28 mouse cellular contexts compared by ENCODE assay signal in genomic region chr7:132106891-132107290, GRCm38 (mm10). TPM values are rescaled to one million over a fixed set of nuclear protein-coding genes. Genes with fewer than 3 reads are reported as not detected.
DNase-seq lines count a peak whose midpoint lies in the region; ATAC-seq and TF ChIP-seq lines count a peak whose summit lies in the region.
"Had no signal": no experiment of that assay in that cellular context is flagged by ENCODE, and none has a peak within 500 bp of the region (broad histone marks: within the 10 kb centered on the region; RNA-seq: fewer than 3 reads in every experiment).

No protein-coding gene starts in this region.

- H3K27ac ChIP-seq in layer of hippocampus, adult 2 months, result no peak overlapping the region
- H3K27ac ChIP-seq in hindbrain, embryonic 16.5 days (ENCODE audit: low read depth, low read length), result no peak overlapping the region
- no peak overlapping the region for H3K27ac ChIP-seq in midbrain, embryonic 16.5 days (ENCODE audit: low read length)
- H3K27ac ChIP-seq: forebrain, embryonic 13.5 days; gastrocnemius, adult 2 months; heart, embryonic 13.5 days; hindbrain, embryonic 10.5 days; hindbrain, embryonic 15.5 days; kidney, embryonic 15.5 days; limb, embryonic 13.5 days; lung, embryonic 15.5 days; midbrain, embryonic 10.5 days; midbrain, embryonic 15.5 days had no signal

- peak; percentile 51 for DNase-seq in layer of hippocampus, adult 9-11 months
- DNase-seq in layer of hippocampus, adult 2 months (ENCODE audit: low spot score in 2 of 2), result no peak
- peak; percentile 63 for DNase-seq in brain, adult 2 months (ENCODE audit: low read depth, low spot score)
- DNase-seq in frontal cortex, postnatal 14 days (ENCODE audit: low spot score in 2 of 2), result peak; percentile 22 to 26
- DNase-seq in right cerebral cortex, postnatal 14 days, result peak; percentile 37
- DNase-seq: adrenal gland, postnatal 25 days; B cell, adult 2 months; cerebellum, adult 2 months; cerebellum, postnatal 25 days; gastrocnemius, adult 2 months; heart, postnatal 10 days; kidney, adult 18-20 months; kidney, postnatal 25 days; thymus, postnatal 25 days had no signal

- no peak for ATAC-seq in hindbrain, embryonic 16.5 days
- no peak for ATAC-seq in midbrain, embryonic 16.5 days
- ATAC-seq: forebrain, embryonic 13.5 days; midbrain, embryonic 15.5 days had no signal

- no peak for TF ChIP-seq CTCF in layer of hippocampus, adult 2 months (conservative IDR thresholded peaks at IDR 0.05)

- no peaks in the 10 kb centered on the region for H3K9me3 ChIP-seq in hindbrain, embryonic 16.5 days (ENCODE audit: control insufficient read depth, low read length)
- H3K9me3 ChIP-seq in midbrain, embryonic 16.5 days (replicated peaks; ENCODE audit: control insufficient read depth, low read length, poor library complexity, severe bottlenecking), result no peaks in the 10 kb centered on the region
- H3K9me3 ChIP-seq: forebrain, embryonic 13.5 days; heart, embryonic 13.5 days; hindbrain, embryonic 10.5 days; hindbrain, embryonic 15.5 days; kidney, embryonic 15.5 days; limb, embryonic 13.5 days; lung, embryonic 15.5 days; midbrain, embryonic 10.5 days; midbrain, embryonic 15.5 days had no signal

- H3K9ac ChIP-seq in hindbrain, embryonic 16.5 days (ENCODE audit: low read depth, low read length), result no peak overlapping the region
- H3K9ac ChIP-seq in midbrain, embryonic 16.5 days (ENCODE audit: low read depth, low read length), result no peak overlapping the region
- H3K9ac ChIP-seq: forebrain, embryonic 13.5 days; heart, embryonic 13.5 days; hindbrain, embryonic 15.5 days; kidney, embryonic 15.5 days; limb, embryonic 13.5 days; lung, embryonic 15.5 days; midbrain, embryonic 15.5 days had no signal

- 87% methylated on average over 4 of the region's 4 CpGs for WGBS in hindbrain, embryonic 16.5 days
- 89% methylated on average over 4 of the region's 4 CpGs for WGBS in midbrain, embryonic 16.5 days

- H3K4me3 ChIP-seq in layer of hippocampus, adult 2 months, result no peak overlapping the region
- no peak overlapping the region for H3K4me3 ChIP-seq in hindbrain, embryonic 16.5 days (ENCODE audit: low read length)
- no peak overlapping the region for H3K4me3 ChIP-seq in midbrain, embryonic 16.5 days (ENCODE audit: low read depth, low read length)
- H3K4me3 ChIP-seq: forebrain, embryonic 13.5 days; gastrocnemius, adult 2 months; heart, embryonic 13.5 days; hindbrain, embryonic 10.5 days; hindbrain, embryonic 15.5 days; kidney, embryonic 15.5 days; limb, embryonic 13.5 days; lung, embryonic 15.5 days; midbrain, embryonic 10.5 days; midbrain, embryonic 15.5 days had no signal

- H3K4me2 ChIP-seq in hindbrain, embryonic 16.5 days (ENCODE audit: low read length), result no peak overlapping the region
- H3K4me2 ChIP-seq in midbrain, embryonic 16.5 days (ENCODE audit: low read length), result no peak overlapping the region
- H3K4me2 ChIP-seq: forebrain, embryonic 13.5 days; heart, embryonic 13.5 days; hindbrain, embryonic 15.5 days; kidney, embryonic 15.5 days; limb, embryonic 13.5 days; liver, embryonic 11.5 days; lung, embryonic 15.5 days; midbrain, embryonic 15.5 days had no signal

- no peaks in the 10 kb centered on the region for H3K4me1 ChIP-seq in hindbrain, embryonic 16.5 days (ENCODE audit: control insufficient read depth, insufficient read depth, low read depth, low read length)
- no peaks in the 10 kb centered on the region for H3K4me1 ChIP-seq in midbrain, embryonic 16.5 days (ENCODE audit: control insufficient read depth, insufficient read depth, low read length)
- H3K4me1 ChIP-seq: heart, embryonic 13.5 days; hindbrain, embryonic 10.5 days; hindbrain, embryonic 15.5 days; kidney, embryonic 15.5 days; limb, embryonic 13.5 days; lung, embryonic 15.5 days had no signal

- H3K27me3 ChIP-seq in hindbrain, embryonic 16.5 days (replicated peaks; ENCODE audit: control insufficient read depth, insufficient read depth, low read length), result no peaks in the 10 kb centered on the region
- H3K27me3 ChIP-seq in midbrain, embryonic 16.5 days (ENCODE audit: control insufficient read depth, insufficient read depth, low read depth, low read length), result no peaks in the 10 kb centered on the region
- H3K27me3 ChIP-seq: forebrain, embryonic 13.5 days; hindbrain, embryonic 15.5 days; kidney, embryonic 15.5 days; limb, embryonic 13.5 days; lung, embryonic 15.5 days; midbrain, embryonic 15.5 days had no signal

- H3K36me3 ChIP-seq in hindbrain, embryonic 16.5 days (ENCODE audit: control insufficient read depth, insufficient read depth, low read length), result no peaks in the 10 kb centered on the region
- no peaks in the 10 kb centered on the region for H3K36me3 ChIP-seq in midbrain, embryonic 16.5 days (ENCODE audit: control insufficient read depth, insufficient read depth, low read length)
- H3K36me3 ChIP-seq: heart, embryonic 13.5 days; hindbrain, embryonic 10.5 days; hindbrain, embryonic 15.5 days; kidney, embryonic 15.5 days; limb, embryonic 13.5 days; lung, embryonic 15.5 days; midbrain, embryonic 10.5 days; midbrain, embryonic 15.5 days had no signal

RNA-seq across cellular contexts. Expression of gene Cpxm2, which starts 47.6 kb away (rescaled TPM):
- 1 to 10 TPM; 1.1 to 2.5 TPM for total RNA-seq in layer of hippocampus, adult 2 months (2021)
- polyA plus RNA-seq in hindbrain, embryonic 16.5 days (2015; fragmentation: Nextera tagmentation; extraction: Ambion mirVana), result 1.7 and 2.2 TPM in 2 replicates
- polyA plus RNA-seq in midbrain, embryonic 16.5 days (2015; fragmentation: Nextera tagmentation; extraction: Ambion mirVana), result 1.3 and 1.6 TPM in 2 replicates
- total RNA-seq: megakaryocyte progenitor cell, adult 5-6 weeks; neutrophil, adult 5-6 weeks had no signal

Comparison
In these comparisons a context has a peak if more than half of its experiments do, and no peak if none do; other contexts are left out.
1. DNase-seq: peak in layer of hippocampus, adult 9-11 months (single experiment), brain, adult 2 months (single experiment), frontal cortex, postnatal 14 days (2 of 2) and right cerebral cortex, postnatal 14 days (single experiment); none in layer of hippocampus, adult 2 months (0 of 2).